10 mouse cellular contexts compared by ENCODE assay signal in genomic region chr12:104002569-104003237, GRCm38 (mm10). TPM values are rescaled to one million over a fixed set of nuclear protein-coding genes. Genes with fewer than 3 reads are reported as not detected.
DNase-seq lines count a peak whose midpoint lies in the region; ATAC-seq lines count a peak whose summit lies in the region.
"Had no signal": no experiment of that assay in that cellular context is flagged by ENCODE, and none has a peak within 500 bp of the region (broad histone marks: within the 10 kb centered on the region; RNA-seq: fewer than 3 reads in every experiment).

No protein-coding gene starts in this region.

- peak; percentile 12 for DNase-seq in Muller cell, postnatal 12 days (ENCODE audit: inconsistent ontology term)
- peak; percentile 53 to 61 for DNase-seq in adrenal gland, postnatal 36 days
- peak; percentile 82 for DNase-seq in lung, postnatal 25 days (ENCODE audit: low spot score)
- DNase-seq in B cell, adult 2 months, result no peak
- DNase-seq in right cerebral cortex, postnatal 4 days, result no peak
- no peak for DNase-seq in midbrain, embryonic 10.5 days (ENCODE audit: low spot score)

- H3K27me3 ChIP-seq in intestine, embryonic 16.5 days (replicated peaks; ENCODE audit: control insufficient read depth, insufficient read depth, low read length), result no peaks in the 10 kb centered on the region
- no peaks in the 10 kb centered on the region for H3K27me3 ChIP-seq in midbrain, embryonic 10.5 days (ENCODE audit: low read depth, poor library complexity, severe bottlenecking)
- H3K27me3 ChIP-seq: neural tube, embryonic 13.5 days had no signal

- no peak overlapping the region for H3K4me3 ChIP-seq in intestine, embryonic 16.5 days (ENCODE audit: low read length)
- no peak overlapping the region for H3K4me3 ChIP-seq in midbrain, embryonic 10.5 days
- H3K4me3 ChIP-seq: neural tube, embryonic 13.5 days had no signal

- no peaks in the 10 kb centered on the region for H3K9me3 ChIP-seq in intestine, embryonic 16.5 days (ENCODE audit: control insufficient read depth, low read length)
- H3K9me3 ChIP-seq in midbrain, embryonic 10.5 days (replicated peaks), result no peaks in the 10 kb centered on the region; the same call in 1 of the 2 replicates
- H3K9me3 ChIP-seq: neural tube, embryonic 13.5 days had no signal

- H3K4me2 ChIP-seq in intestine, embryonic 16.5 days (ENCODE audit: low read depth, low read length), result no peak overlapping the region
- H3K4me2 ChIP-seq: neural tube, embryonic 13.5 days had no signal

- H3K36me3 ChIP-seq in intestine, embryonic 16.5 days (ENCODE audit: control insufficient read depth, insufficient read depth, low read length), result no peaks in the 10 kb centered on the region
- H3K36me3 ChIP-seq in midbrain, embryonic 10.5 days, result no peaks in the 10 kb centered on the region
- H3K36me3 ChIP-seq: neural tube, embryonic 13.5 days had no signal

- H3K4me1 ChIP-seq in intestine, embryonic 16.5 days (ENCODE audit: control insufficient read depth, insufficient read depth, low read length), result no peaks in the 10 kb centered on the region
- H3K4me1 ChIP-seq in midbrain, embryonic 10.5 days, result no peaks in the 10 kb centered on the region

- WGBS in intestine, embryonic 16.5 days, result 48% methylated on average over 10 of the region's 10 CpGs
- 90% methylated on average over 10 of the region's 10 CpGs for whole genome bisulfite sequencing in midbrain, embryonic 10.5 days

- H3K27ac ChIP-seq in intestine, embryonic 16.5 days (ENCODE audit: low read length), result no peak overlapping the region
- no peak overlapping the region for H3K27ac ChIP-seq in midbrain, embryonic 10.5 days (replicated peaks)
- H3K27ac ChIP-seq: neural tube, embryonic 13.5 days had no signal

- no peak overlapping the region for H3K9ac ChIP-seq in intestine, embryonic 16.5 days (ENCODE audit: low read depth, low read length)
- H3K9ac ChIP-seq: neural tube, embryonic 13.5 days had no signal

- ATAC-seq in intestine, embryonic 16.5 days, result peak; percentile 23; the same call in 1 of the 2 replicates

RNA-seq across cellular contexts. Expression of gene Serpina9, which starts 10.9 kb away (rescaled TPM):
- total RNA-seq in adrenal gland, postnatal 36 days (2021), result not detected
- polyA plus RNA-seq in intestine, embryonic 16.5 days (2015; fragmentation: Nextera tagmentation; extraction: Ambion mirVana), result 0.04 TPM in 1 of 2 replicates, not detected in the other
- not detected in 2 replicates for polyA plus RNA-seq in midbrain, embryonic 10.5 days (2016; fragmentation: Nextera tagmentation; extraction: Ambion mirVana)
- polyA plus RNA-seq: forebrain, embryonic 11.5 days; neural tube, embryonic 13.5 days had no signal

RNA-seq across cellular contexts. Expression of gene Serpina11, which starts 12.9 kb away (rescaled TPM):
- total RNA-seq in adrenal gland, postnatal 36 days (2021), result not detected
- 0.09 and 0.38 TPM in 2 replicates for polyA plus RNA-seq in intestine, embryonic 16.5 days (2015; fragmentation: Nextera tagmentation; extraction: Ambion mirVana)
- not detected in 2 replicates for polyA plus RNA-seq in midbrain, embryonic 10.5 days (2016; fragmentation: Nextera tagmentation; extraction: Ambion mirVana)
- total RNA-seq: left cerebral cortex, postnatal 25 days had no signal
- polyA plus RNA-seq: forebrain, embryonic 11.5 days; neural tube, embryonic 13.5 days had no signal

RNA-seq across cellular contexts. Expression of gene Serpina12, which starts 41.5 kb away (rescaled TPM):
- total RNA-seq in adrenal gland, postnatal 36 days (2021), result under 1 TPM; 0.26 to 0.33 TPM
- polyA plus RNA-seq in intestine, embryonic 16.5 days (2015; fragmentation: Nextera tagmentation; extraction: Ambion mirVana), result not detected in 2 replicates
- polyA plus RNA-seq in midbrain, embryonic 10.5 days (2016; fragmentation: Nextera tagmentation; extraction: Ambion mirVana), result not detected in 2 replicates
- total RNA-seq: left cerebral cortex, postnatal 25 days had no signal
- polyA plus RNA-seq: forebrain, embryonic 11.5 days; neural tube, embryonic 13.5 days had no signal

RNA-seq across cellular contexts. Expression of gene Serpina1e, which starts 43.9 kb away (rescaled TPM):
- 1 to 10 TPM in 1 of 2 experiments, under 1 TPM in 1; 0.23 to 8.7 TPM for total RNA-seq in adrenal gland, postnatal 36 days (2021)
- polyA plus RNA-seq in intestine, embryonic 16.5 days (2015; fragmentation: Nextera tagmentation; extraction: Ambion mirVana), result 49.8 and 59.2 TPM in 2 replicates
- not detected in 2 replicates for polyA plus RNA-seq in midbrain, embryonic 10.5 days (2016; fragmentation: Nextera tagmentation; extraction: Ambion mirVana)
- total RNA-seq: left cerebral cortex, postnatal 25 days had no signal
- polyA plus RNA-seq: forebrain, embryonic 11.5 days; neural tube, embryonic 13.5 days had no signal

Comparison
In these comparisons a context has a peak if more than half of its experiments do, and no peak if none do; other contexts are left out.
1. DNase-seq: peak in Muller cell, postnatal 12 days (single experiment), adrenal gland, postnatal 36 days (2 of 2) and lung, postnatal 25 days (single experiment); none in B cell, adult 2 months (0 of 2), right cerebral cortex, postnatal 4 days (single experiment) and midbrain, embryonic 10.5 days (single experiment).